Mouse (Mus musculus): ENCODE results near the gene Chrne.

DNA sequence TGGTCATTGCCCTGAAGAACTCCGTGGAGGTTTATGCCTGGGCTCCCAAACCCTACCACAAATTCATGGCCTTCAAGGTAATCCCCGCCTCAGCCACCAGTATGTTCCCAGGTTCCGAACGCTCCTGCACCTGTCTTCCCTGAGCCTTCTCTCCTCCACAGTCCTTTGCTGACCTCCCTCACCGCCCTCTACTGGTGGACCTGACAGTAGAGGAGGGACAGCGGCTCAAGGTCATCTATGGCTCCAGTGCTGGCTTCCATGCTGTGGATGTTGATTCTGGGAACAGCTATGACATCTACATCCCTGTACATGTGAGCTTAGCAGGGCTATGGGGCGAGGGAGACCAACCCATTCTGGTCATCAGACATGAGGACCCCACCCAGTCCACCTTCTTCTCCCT lies 6.5 kb downstream of the Chrne start:
- TF ChIP-seq CTCF (IDR thresholded peaks at IDR 0.05; ENCODE audit: low read depth) = peak; percentile 53
- TF ChIP-seq EP300 (optimal IDR thresholded peaks at IDR 0.05) = no peak

Measured in stomach, postnatal 0 days (tissue).